33 mouse cellular contexts compared by ENCODE assay signal in genomic region chr1:171515557-171515956, GRCm38 (mm10). TPM values are rescaled to one million over a fixed set of nuclear protein-coding genes. Genes with fewer than 3 reads are reported as not detected.
"Had no signal": no experiment of that assay in that cellular context is flagged by ENCODE, and none has a peak within 500 bp of the region (broad histone marks: within the 10 kb centered on the region; RNA-seq: fewer than 3 reads in every experiment).

No protein-coding gene starts in this region.

- H3K4me2 ChIP-seq: embryonic facial prominence, embryonic 12.5 days; embryonic facial prominence, embryonic 13.5 days; embryonic facial prominence, embryonic 15.5 days; forebrain, embryonic 12.5 days; forebrain, embryonic 13.5 days; forebrain, embryonic 15.5 days had no signal

- H3K9me3 ChIP-seq: embryonic facial prominence, embryonic 10.5 days; embryonic facial prominence, embryonic 12.5 days; embryonic facial prominence, embryonic 13.5 days; embryonic facial prominence, embryonic 15.5 days; forebrain, embryonic 10.5 days; forebrain, embryonic 12.5 days; forebrain, embryonic 13.5 days; forebrain, embryonic 15.5 days had no signal

- H3K4me1 ChIP-seq: embryonic facial prominence, embryonic 10.5 days; embryonic facial prominence, embryonic 12.5 days; embryonic facial prominence, embryonic 13.5 days; embryonic facial prominence, embryonic 15.5 days; forebrain, embryonic 12.5 days; forebrain, embryonic 13.5 days; forebrain, embryonic 15.5 days had no signal

- H3K9ac ChIP-seq: embryonic facial prominence, embryonic 12.5 days; embryonic facial prominence, embryonic 13.5 days; embryonic facial prominence, embryonic 15.5 days; forebrain, embryonic 12.5 days; forebrain, embryonic 13.5 days; forebrain, embryonic 15.5 days; forebrain, postnatal 0 days had no signal

- H3K27me3 ChIP-seq: embryonic facial prominence, embryonic 12.5 days; embryonic facial prominence, embryonic 13.5 days; embryonic facial prominence, embryonic 15.5 days; forebrain, embryonic 13.5 days; forebrain, embryonic 15.5 days had no signal

- H3K27ac ChIP-seq: embryonic facial prominence, embryonic 10.5 days; embryonic facial prominence, embryonic 12.5 days; embryonic facial prominence, embryonic 13.5 days; embryonic facial prominence, embryonic 15.5 days; forebrain, embryonic 10.5 days; forebrain, embryonic 12.5 days; forebrain, embryonic 13.5 days; forebrain, embryonic 15.5 days; gastrocnemius, adult 2 months; heart, adult 2 months had no signal

- H3K36me3 ChIP-seq: embryonic facial prominence, embryonic 10.5 days; embryonic facial prominence, embryonic 12.5 days; embryonic facial prominence, embryonic 13.5 days; embryonic facial prominence, embryonic 15.5 days; forebrain, embryonic 10.5 days; forebrain, embryonic 12.5 days; forebrain, embryonic 15.5 days had no signal

- H3K4me3 ChIP-seq: embryonic facial prominence, embryonic 10.5 days; embryonic facial prominence, embryonic 12.5 days; embryonic facial prominence, embryonic 13.5 days; embryonic facial prominence, embryonic 15.5 days; erythroblast, embryonic 14.5 days; forebrain, embryonic 10.5 days; forebrain, embryonic 12.5 days; forebrain, embryonic 13.5 days; forebrain, embryonic 15.5 days; gastrocnemius, adult 2 months; heart, adult 2 months had no signal

- ATAC-seq: forebrain, embryonic 13.5 days; forebrain, embryonic 14.5 days; forebrain, embryonic 15.5 days; forebrain, embryonic 16.5 days; forebrain, postnatal 0 days had no signal

- DNase-seq: cerebellum, adult 8-10 months; cerebellum, adult 9-10 months; cerebellum, adult 9-11 months; cerebellum, postnatal 10 days; cerebellum, postnatal 14 days; cerebellum, postnatal 25 days; cerebellum, postnatal 36 days; embryo, embryonic 11 days; forebrain, postnatal 0 days; gastrocnemius, adult 2 months; gastrocnemius, postnatal 10 days; gastrocnemius, postnatal 14 days; gastrocnemius, postnatal 25 days; gastrocnemius, postnatal 36 days; heart, adult 11 months; heart, adult 18-20 months; heart, adult 2 months had no signal

RNA-seq across cellular contexts. Expression of gene Itln1, which starts 19.5 kb away (rescaled TPM):
- polyA plus RNA-seq: cortical plate, adult 2 months; embryonic facial prominence, embryonic 10.5 days; embryonic facial prominence, embryonic 11.5 days; embryonic facial prominence, embryonic 12.5 days; embryonic facial prominence, embryonic 13.5 days; embryonic facial prominence, embryonic 14.5 days; erythroblast, embryonic 14.5 days; forebrain, embryonic 10.5 days; forebrain, embryonic 11.5 days; forebrain, embryonic 12.5 days; forebrain, embryonic 13.5 days; forebrain, embryonic 14.5 days; forebrain, embryonic 15.5 days; forebrain, embryonic 16.5 days; forebrain, postnatal 0 days; frontal cortex, adult 2 months had no signal

RNA-seq across cellular contexts. Expression of gene Cd244a, which starts 43.4 kb away (rescaled TPM):
- polyA plus RNA-seq: embryonic facial prominence, embryonic 10.5 days; embryonic facial prominence, embryonic 11.5 days; embryonic facial prominence, embryonic 13.5 days; erythroblast, embryonic 14.5 days; forebrain, embryonic 10.5 days; forebrain, embryonic 11.5 days; forebrain, embryonic 12.5 days; forebrain, embryonic 13.5 days; forebrain, embryonic 14.5 days; forebrain, embryonic 15.5 days; forebrain, embryonic 16.5 days; forebrain, postnatal 0 days had no signal
